Mouse (Mus musculus) frontal cortex, postnatal 25 days (tissue): ENCODE data around the gene Bicd2.

Source experiments
- DNase-seq, 2 experiments: peaks; one replicate each; pipeline ENCODE4 v3.0.0; 2022; ENCODE audit warnings: low spot score in 2 of 2

Bicd2 gene

GRCm38 (mm10) chr13:49400139-49400538 lies 58.8 kb downstream of the Bicd2 start:
- DNase-seq, result no peak

- DNase-seq, result no peak
Measured at GRCm38 (mm10) chr13:49402628-49403027, 61.2 kb downstream of the Bicd2 start.

GRCm38 (mm10) chr13:49407795-49408194 lies 66.4 kb downstream of the Bicd2 start:
- DNase-seq, result no peak

GRCm38 (mm10) chr13:49420754-49421605 lies 79.6 kb downstream of the Bicd2 start, which contains the start of gene Ippk:
Gene Ippk, plus strand, starts transcription at chr13:49421249.
- DNase-seq, result peak; percentile 96 to 98

- no peak for DNase-seq
Measured at GRCm38 (mm10) chr13:49421606-49421917, 80.2 kb downstream of the Bicd2 start.

GRCm38 (mm10) chr13:49421959-49422358 lies 80.6 kb downstream of the Bicd2 start:
- no peak for DNase-seq

- DNase-seq, result no peak
Measured at GRCm38 (mm10) chr13:49426736-49427135, 85.4 kb downstream of the Bicd2 start.

GRCm38 (mm10) chr13:49428042-49428675 lies 86.8 kb downstream of the Bicd2 start:
- DNase-seq, result no peak

- no peak for DNase-seq
Measured at GRCm38 (mm10) chr13:49430529-49430928, 89.1 kb downstream of the Bicd2 start.

- DNase-seq, result no peak
Measured at GRCm38 (mm10) chr13:49433268-49434029, 92.1 kb downstream of the Bicd2 start.

- no peak for DNase-seq
Measured at GRCm38 (mm10) chr13:49435745-49436144, 94.4 kb downstream of the Bicd2 start.

GRCm38 (mm10) chr13:49436170-49436569 lies 94.8 kb downstream of the Bicd2 start:
- DNase-seq, result no peak
